Mouse (Mus musculus) central nervous system, embryonic 18 days (tissue): Measurements from ENCODE around the gene Adgre4. TPM values are rescaled to one million over a fixed set of nuclear protein-coding genes. Genes with fewer than 3 reads are reported as not detected.

Source experiments
- polyA plus RNA-seq: library from polyadenylated mRNA; depleted of rRNA; stranded (reverse); fragments of >200 nt; gene quantifications from 2 replicates; pipeline ENCODE4 v1.2.3, GENCODE M21; 2012; rRNA removed

The Adgre4 gene
- 0.08 TPM in 2 replicates for polyA plus RNA-seq

GRCm38 (mm10) chr17:55749786-55750185 lies at the start of gene Adgre4:
Gene Adgre4 (plus strand): TSS chr17:55749984.

GRCm38 (mm10) chr17:55711984-55712811 lies 37.6 kb upstream of the Adgre4 start, which contains the start of gene Pot1b:
Gene Pot1b (minus strand): TSS chr17:55712628.

GRCm38 (mm10) chr17:55878636-55879369 lies 129.0 kb downstream of the Adgre4 start, which contains the start of gene Zfp119a:
Gene Zfp119a (minus strand): TSS chr17:55878930.

Other genes starting within 250 kb of the Adgre4 start
- gene Vmn2r118, start 124.8 kb upstream of the Adgre4 start, polyA plus RNA-seq: 0.01 TPM in 2 replicates
- 14.0 and 14.7 TPM in 2 replicates for gene Pot1b, start 37.4 kb upstream of the Adgre4 start, polyA plus RNA-seq
- 4.8 and 5.3 TPM in 2 replicates for gene Zfp119a, start 128.9 kb downstream of the Adgre4 start, polyA plus RNA-seq
- gene Zfp959, start 142.1 kb downstream of the Adgre4 start, polyA plus RNA-seq: 8.7 and 9.5 TPM in 2 replicates
- gene Zfp119b, start 199.5 kb downstream of the Adgre4 start, polyA plus RNA-seq: 3.4 TPM in 2 replicates
- 6.0 and 6.1 TPM in 2 replicates for gene Ebi3, start 202.7 kb downstream of the Adgre4 start, polyA plus RNA-seq
- gene Yju2, start 209.1 kb downstream of the Adgre4 start, polyA plus RNA-seq: 12.9 and 13.3 TPM in 2 replicates
- gene Shd, start 220.5 kb downstream of the Adgre4 start, polyA plus RNA-seq: 179 and 193 TPM in 2 replicates
- 171 and 177 TPM in 2 replicates for gene Fsd1, start 236.5 kb downstream of the Adgre4 start, polyA plus RNA-seq